Mouse (Mus musculus) ES-Bruce4 (cell line): Measurements from ENCODE around the gene Gm21188.
"Not testable (repeated sequence)": the region's sequence is repeated elsewhere in the genome, so short reads cannot be mapped to it uniquely, and the experiment has no call there.

Experiments used
- CTCF ChIP-seq: IDR thresholded peaks from one replicate; pipeline ENCODE4 v1.8.1; 2011; ENCODE audit warnings: low read depth, low read length
- EP300 ChIP-seq: IDR thresholded peaks from 2 replicates; pipeline ENCODE4 v1.6.1; 2011; ENCODE audit warnings: low read depth, low read length; ENCODE audit not compliant: insufficient read depth
- POLR2A ChIP-seq: IDR thresholded peaks from one replicate; pipeline ENCODE4 v1.8.1; 2011; ENCODE audit warnings: low read length; ENCODE audit not compliant: insufficient read depth

GRCm38 (mm10) chr13:119998442-119999086, 53.4 kb downstream of the Gm21188 start:
- not testable (repeated sequence) for TF ChIP-seq CTCF, POLR2A, EP300
